Comparison of ENCODE assay signal across 17 mouse cellular contexts in genomic region chr12:13218101-13218514, GRCm38 (mm10). TPM values are rescaled to one million over a fixed set of nuclear protein-coding genes. Genes with fewer than 3 reads are reported as not detected.
A peak's percentile ranks its signal among the peaks of the same experiment; 100 is the strongest.
DNase-seq lines count a peak whose midpoint lies in the region; ATAC-seq lines count a peak whose summit lies in the region.
"Had no signal": no experiment of that assay in that cellular context is flagged by ENCODE, and none has a peak within 500 bp of the region (broad histone marks: within the 10 kb centered on the region; RNA-seq: fewer than 3 reads in every experiment).

No protein-coding gene starts in this region.

- ATAC-seq in intestine, embryonic 16.5 days, result peak; percentile 79
- ATAC-seq in stomach, embryonic 14.5 days (ENCODE audit: insufficient number of reproducible peaks, insufficient read depth, low FRiP score, low read depth), result peak; percentile 29; the same call in 1 of the 2 replicates
- ATAC-seq: activated CD4-positive, CD25-positive, alpha-beta regulatory T cell, adult 4 months; forebrain, embryonic 14.5 days had no signal

- DNase-seq in kidney, adult 9 months, result peak; percentile 62
- DNase-seq in kidney, postnatal 25 days, result no peak
- peak; percentile 40 to 41 for DNase-seq in kidney, postnatal 36 days
- no peak for DNase-seq in urinary bladder, adult 2 months (ENCODE audit: low spot score)
- no peak for DNase-seq in layer of hippocampus, adult 11-12 months (ENCODE audit: low spot score)
- DNase-seq in cerebellum, postnatal 4 days (ENCODE audit: low spot score in 2 of 2), result no peak
- DNase-seq: heart, adult 18-20 months; right cerebral cortex, adult 18-20 months had no signal

- H3K27ac ChIP-seq in intestine, embryonic 16.5 days (ENCODE audit: low read length), result peak overlapping the region; percentile 96
- peak overlapping the region; percentile 27; the same call in 1 of the 2 replicates for H3K27ac ChIP-seq in stomach, embryonic 14.5 days (ENCODE audit: low read length)
- H3K27ac ChIP-seq: hindbrain, embryonic 10.5 days; layer of hippocampus, adult 2 months; left cerebral cortex, adult 2 months; limb, embryonic 15.5 days; midbrain, embryonic 10.5 days had no signal

- 0 out of 2 replicates have a peak, but pooled peaks cover 2% of the 10 kb centered on the region for H3K36me3 ChIP-seq in intestine, embryonic 16.5 days (ENCODE audit: control insufficient read depth, insufficient read depth, low read length)
- H3K36me3 ChIP-seq in stomach, embryonic 14.5 days (ENCODE audit: control insufficient read depth, insufficient read depth, low read length), result peaks cover 29% of the 10 kb centered on the region

- H3K4me3 ChIP-seq in intestine, embryonic 16.5 days (ENCODE audit: low read length), result 0 out of 2 replicates have a peak overlapping the region, but pooled peaks have one; percentile 2
- no peak overlapping the region for H3K4me3 ChIP-seq in stomach, embryonic 14.5 days (ENCODE audit: low read depth, low read length)
- H3K4me3 ChIP-seq: hindbrain, embryonic 10.5 days; layer of hippocampus, adult 2 months; left cerebral cortex, adult 2 months; limb, embryonic 15.5 days; midbrain, embryonic 10.5 days had no signal

- H3K4me1 ChIP-seq in intestine, embryonic 16.5 days (ENCODE audit: control insufficient read depth, insufficient read depth, low read length), result no peaks in the 10 kb centered on the region; the same call in 1 of the 2 replicates
- H3K4me1 ChIP-seq in stomach, embryonic 14.5 days (ENCODE audit: control insufficient read depth, insufficient read depth, low read length), result no peaks in the 10 kb centered on the region; the same call in 1 of the 2 replicates

- H3K27me3 ChIP-seq in intestine, embryonic 16.5 days (replicated peaks; ENCODE audit: control insufficient read depth, insufficient read depth, low read length), result no peaks in the 10 kb centered on the region
- no peaks in the 10 kb centered on the region for H3K27me3 ChIP-seq in stomach, embryonic 14.5 days (ENCODE audit: control insufficient read depth, insufficient read depth, low read length)
- H3K27me3 ChIP-seq: limb, embryonic 15.5 days had no signal

- peak overlapping the region; percentile 48 for H3K4me2 ChIP-seq in intestine, embryonic 16.5 days (ENCODE audit: low read depth, low read length)
- H3K4me2 ChIP-seq in stomach, embryonic 14.5 days (replicated peaks; ENCODE audit: low read depth, low read length), result no peak overlapping the region
- H3K4me2 ChIP-seq: limb, embryonic 15.5 days had no signal

- no peaks in the 10 kb centered on the region for H3K9me3 ChIP-seq in intestine, embryonic 16.5 days (ENCODE audit: control insufficient read depth, low read length)
- no peaks in the 10 kb centered on the region for H3K9me3 ChIP-seq in stomach, embryonic 14.5 days (ENCODE audit: control insufficient read depth, low read depth, low read length)
- H3K9me3 ChIP-seq: hindbrain, embryonic 10.5 days; limb, embryonic 15.5 days; midbrain, embryonic 10.5 days had no signal

- 65% methylated on average over 8 of the region's 8 CpGs for WGBS in intestine, embryonic 16.5 days
- WGBS in stomach, embryonic 14.5 days, result 68% methylated on average over 8 of the region's 8 CpGs

- H3K9ac ChIP-seq in intestine, embryonic 16.5 days (ENCODE audit: low read depth, low read length), result peak overlapping the region; percentile 37; the same call in 1 of the 2 replicates
- no peak overlapping the region for H3K9ac ChIP-seq in stomach, embryonic 14.5 days (replicated peaks; ENCODE audit: low read depth, low read length)
- H3K9ac ChIP-seq: limb, embryonic 15.5 days had no signal

RNA-seq across cellular contexts. Expression of gene Ddx1, which starts 30.9 kb away (rescaled TPM):
- 111 and 123 TPM in 2 replicates for polyA plus RNA-seq in intestine, embryonic 16.5 days (2015; fragmentation: Nextera tagmentation; extraction: Ambion mirVana)
- polyA plus RNA-seq in stomach, embryonic 14.5 days (2014; fragmentation: Nextera tagmentation; extraction: Ambion mirVana), result 152 and 153 TPM in 2 replicates
- 50.0 and 52.5 TPM in 2 replicates for polyA plus RNA-seq in urinary bladder, adult 2 months (2012; rRNA removed)

RNA-seq across cellular contexts. Expression of gene Nbas, which starts 50.8 kb away (rescaled TPM):
- polyA plus RNA-seq in intestine, embryonic 16.5 days (2015; fragmentation: Nextera tagmentation; extraction: Ambion mirVana), result 16.9 and 17.2 TPM in 2 replicates
- 27.7 and 28.8 TPM in 2 replicates for polyA plus RNA-seq in stomach, embryonic 14.5 days (2014; fragmentation: Nextera tagmentation; extraction: Ambion mirVana)
- 17.9 and 19.5 TPM in 2 replicates for polyA plus RNA-seq in urinary bladder, adult 2 months (2012; rRNA removed)

Comparison
In these comparisons a context has a peak if more than half of its experiments do, and no peak if none do; other contexts are left out.
1. DNase-seq: peak in kidney, adult 9 months (single experiment) and kidney, postnatal 36 days (2 of 2); none in kidney, postnatal 25 days (0 of 2), urinary bladder, adult 2 months (single experiment), layer of hippocampus, adult 11-12 months (single experiment) and cerebellum, postnatal 4 days (0 of 2).